Mouse (Mus musculus) megakaryocyte, embryonic 14.5 days (primary cell): ENCODE data around the gene Rab30.

ENCODE experiments used
- FLI1 ChIP-seq: IDR thresholded peaks from 2 replicates; pipeline ENCODE4 v1.6.1; 2012; ENCODE audit warnings: low read length, inconsistent platforms, mixed read lengths
- GATA1 ChIP-seq: IDR thresholded peaks from 3 replicates; pipeline ENCODE4 v1.6.1; 2012; ENCODE audit warnings: mixed read lengths, low read length, inconsistent platforms, borderline replicate concordance

DNA sequence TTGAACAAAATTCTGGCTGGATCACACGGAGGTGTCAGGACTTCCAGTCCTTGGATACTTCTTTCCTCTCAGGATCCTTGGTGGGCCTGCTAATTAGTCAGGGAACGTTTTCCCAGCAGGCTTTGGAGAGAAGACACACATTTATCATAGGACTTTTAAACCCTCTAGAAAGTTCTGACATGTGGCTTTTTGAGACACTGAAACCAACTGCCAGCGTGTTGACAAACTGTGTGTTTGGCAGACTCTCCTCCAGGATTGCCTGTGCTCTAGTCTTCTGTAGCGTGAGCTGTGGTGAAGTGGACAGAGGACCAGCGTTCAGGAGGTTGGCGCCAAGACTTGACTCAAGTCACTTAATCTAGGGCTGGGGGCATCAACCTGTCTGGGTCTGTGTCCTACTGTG, 19.2 kb downstream of the Rab30 start:
- TF ChIP-seq GATA1 (no peak), FLI1 (no peak)
